Mouse (Mus musculus) activated CD4-positive, CD25-positive, alpha-beta regulatory T cell, adult 9 weeks (primary cell): ENCODE data around the gene Cep57l1. TPM values are rescaled to one million over a fixed set of nuclear protein-coding genes. Genes with fewer than 3 reads are reported as not detected.

ENCODE experiments used
- polyA plus RNA-seq: library from polyadenylated mRNA; unstranded; fragments of 100-300 nt; shearing (Covaris generic); gene quantifications from one replicate; pipeline ENCODE4 v1.2.1, GENCODE M21; 2017

The Cep57l1 gene
- polyA plus RNA-seq: 22.2 TPM

DNA sequence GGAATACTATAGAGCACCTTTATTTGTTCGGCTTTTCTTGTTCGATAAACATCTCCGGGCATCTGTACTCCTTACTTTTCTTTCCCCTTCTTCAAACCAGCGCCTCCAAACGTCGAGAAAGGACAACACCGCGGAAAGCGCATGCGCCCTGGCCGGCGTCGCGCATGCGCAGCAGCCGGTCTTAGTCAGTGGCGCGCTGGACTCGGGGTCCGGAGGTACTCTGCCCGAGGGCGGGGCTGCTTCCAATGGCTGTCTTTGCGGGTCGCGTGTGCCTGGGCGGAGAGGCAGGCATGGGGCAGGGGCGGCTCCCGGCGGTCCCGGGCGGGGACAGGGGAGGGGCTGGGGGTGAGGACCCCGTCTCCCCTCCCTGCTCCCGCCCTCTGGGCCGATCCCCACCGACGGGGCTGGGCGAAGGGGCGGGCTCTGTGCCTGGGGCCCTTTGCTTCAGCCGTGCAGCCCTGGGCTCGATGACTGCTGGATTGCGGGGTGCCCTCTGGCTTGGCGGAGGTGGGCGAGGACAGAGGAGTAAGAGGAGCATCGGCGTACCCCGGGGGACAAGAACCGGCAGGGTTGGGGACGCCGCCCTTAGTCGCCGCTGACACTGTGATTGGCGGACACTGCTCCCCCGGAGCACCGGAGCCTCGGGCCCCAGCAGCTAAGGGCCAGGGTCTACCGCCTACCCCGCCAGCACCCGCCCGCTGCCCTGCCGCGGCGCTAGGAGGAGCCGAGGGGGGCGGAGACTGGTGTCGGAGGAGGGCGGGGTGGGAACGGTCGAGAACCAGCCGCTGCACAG is at the start of gene Cep57l1, which contains the start of gene Sesn1:
Gene Cep57l1, minus strand, starts transcription at position 101 of the 793 bp plus-strand sequence.
Gene Sesn1, plus strand, starts transcription at position 165 of the 793 bp plus-strand sequence.

GRCm38 (mm10) chr10:41716029-41716897 is 93.4 kb downstream of the Cep57l1 start, which contains the start of gene Ccdc162:
Gene Ccdc162, minus strand, starts transcription at chr10:41716634.

Other genes starting within 250 kb of the Cep57l1 start
- gene Ccdc162, start 93.2 kb downstream of the Cep57l1 start, polyA plus RNA-seq: 0.84 TPM
- 187 TPM for gene Sesn1, start 64 bp upstream of the Cep57l1 start, polyA plus RNA-seq
- 1.4 TPM for gene Armc2, start 208.6 kb upstream of the Cep57l1 start, polyA plus RNA-seq